8 mouse cellular contexts compared by ENCODE assay signal in the genomic region with DNA sequence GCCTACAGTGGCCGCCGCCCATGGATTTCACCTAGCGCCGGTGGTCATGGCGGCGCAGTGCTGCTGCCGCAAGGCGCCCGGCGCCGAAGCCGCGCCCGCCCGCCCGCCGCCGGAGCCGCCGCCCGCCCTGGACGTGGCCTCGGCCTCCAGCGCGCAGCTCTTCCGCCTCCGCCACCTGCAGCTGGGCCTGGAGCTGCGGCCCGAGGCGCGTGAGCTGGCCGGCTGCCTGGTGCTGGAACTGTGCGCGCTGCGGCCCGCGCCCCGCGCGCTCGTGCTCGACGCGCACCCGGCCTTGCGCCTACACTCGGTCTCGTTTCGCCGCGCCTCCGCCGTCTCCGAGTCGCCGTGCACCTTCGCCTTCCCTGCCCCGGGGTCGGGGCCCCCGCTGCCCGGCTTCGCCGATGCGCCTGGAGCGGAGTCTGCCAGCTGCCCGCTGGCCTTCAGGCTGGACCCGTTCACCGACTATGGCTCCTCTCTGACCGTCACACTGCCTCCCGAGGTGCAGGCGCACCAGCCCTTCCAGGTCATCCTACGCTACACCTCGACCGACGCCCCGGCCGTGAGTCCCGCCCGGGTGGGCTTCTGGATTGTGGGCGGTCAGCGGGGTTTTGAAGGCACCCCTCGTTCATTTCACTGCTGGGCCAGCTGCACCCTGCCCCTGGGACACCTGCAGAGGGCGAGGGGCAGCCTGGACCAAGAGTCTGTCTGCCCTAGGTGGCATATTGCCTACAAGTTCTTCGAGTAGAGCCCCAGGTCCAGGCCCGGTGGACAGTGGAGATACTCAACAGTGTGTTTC. TPM values are rescaled to one million over a fixed set of nuclear protein-coding genes. Genes with fewer than 3 reads are reported as not detected.
DNase-seq lines count a peak whose midpoint lies in the region; ATAC-seq and TF ChIP-seq lines count a peak whose summit lies in the region.

No protein-coding gene starts in this region.

- peaks cover 20% of the 10 kb centered on the region for H3K36me3 ChIP-seq in E14TG2a.4 (ENCODE audit: insufficient read depth, low read length)
- peaks cover 25% of the 10 kb centered on the region for H3K36me3 ChIP-seq in forebrain, embryonic 14.5 days (ENCODE audit: control insufficient read depth, insufficient read depth, low read length)

- peak overlapping the region; percentile 84 for H3K4me3 ChIP-seq in E14TG2a.4 (replicated peaks; ENCODE audit: low read length)
- peak overlapping the region; percentile 93 for H3K4me3 ChIP-seq in bone marrow macrophage, adult 2 months (ENCODE audit: insufficient read depth, low read length)
- H3K4me3 ChIP-seq in forebrain, embryonic 14.5 days (ENCODE audit: low read depth, low read length), result peak overlapping the region; percentile 82

- peak overlapping the region; percentile 97 for H3K4me2 ChIP-seq in forebrain, embryonic 14.5 days (ENCODE audit: low read length)

- H3K4me1 ChIP-seq in E14TG2a.4 (replicated peaks; ENCODE audit: low read depth, low read length), result peaks cover 49% of the 10 kb centered on the region
- peaks cover 17% of the 10 kb centered on the region for H3K4me1 ChIP-seq in bone marrow macrophage, adult 2 months (ENCODE audit: control insufficient read depth, insufficient read depth, low read length)
- H3K4me1 ChIP-seq in forebrain, embryonic 14.5 days (ENCODE audit: control insufficient read depth, insufficient read depth, low read length), result peaks cover 24% of the 10 kb centered on the region

- DNase-seq in forebrain, embryonic 14.5 days (ENCODE audit: low spot score), result peak; percentile 67
- peak; percentile 68 for DNase-seq in heart, postnatal 4 days
- peak; percentile 64 to 75 for DNase-seq in layer of hippocampus, postnatal 14 days (ENCODE audit: low spot score in 2 of 2)
- DNase-seq in lung, postnatal 14 days, result peak; percentile 59
- peak; percentile 71 to 74 for DNase-seq in right cerebral cortex, adult 2 months (ENCODE audit: low spot score in 2 of 2)
- DNase-seq in urinary bladder, postnatal 25 days (ENCODE audit: low spot score), result peak; percentile 46

- peak overlapping the region; percentile 25 for H3K27ac ChIP-seq in bone marrow macrophage, adult 2 months (ENCODE audit: insufficient read depth, low read depth, low read length)
- H3K27ac ChIP-seq in forebrain, embryonic 14.5 days (ENCODE audit: low read depth, low read length), result peak overlapping the region; percentile 93

- no peak for TF ChIP-seq POLR2A in bone marrow macrophage, adult 2 months (IDR thresholded peaks at IDR 0.05; ENCODE audit: borderline replicate concordance, low read depth, low read length)

- H3K27me3 ChIP-seq in E14TG2a.4 (ENCODE audit: insufficient read depth, low read length), result peaks cover 37% of the 10 kb centered on the region
- no peaks in the 10 kb centered on the region for H3K27me3 ChIP-seq in forebrain, embryonic 14.5 days (replicated peaks; ENCODE audit: control insufficient read depth, insufficient read depth, low read length)

- no peaks in the 10 kb centered on the region for H3K9me3 ChIP-seq in E14TG2a.4 (ENCODE audit: low read length)
- no peaks in the 10 kb centered on the region for H3K9me3 ChIP-seq in forebrain, embryonic 14.5 days (replicated peaks; ENCODE audit: control insufficient read depth, low read length)

- peak overlapping the region; percentile 93 for H3K9ac ChIP-seq in forebrain, embryonic 14.5 days (ENCODE audit: low read length)

- ATAC-seq in forebrain, embryonic 14.5 days, result peak; percentile 51

- TF ChIP-seq CTCF in E14TG2a.4 (conservative IDR thresholded peaks at IDR 0.05; ENCODE audit: low read length), result no peak
- TF ChIP-seq CTCF in bone marrow macrophage, adult 2 months (IDR thresholded peaks at IDR 0.05; ENCODE audit: low read depth, low read length), result no peak

- WGBS in forebrain, embryonic 14.5 days, result 1% methylated on average over 69 of the region's 85 CpGs

RNA-seq across cellular contexts. Expression of a gene that starts 0.5 kb away (rescaled TPM):
- polyA plus RNA-seq in bone marrow macrophage, adult 2 months (2012; ENCODE audit: insufficient read depth, insufficient read length, missing spikeins), result 81.0 and 87.3 TPM in 2 replicates
- 15.5 and 20.1 TPM in 2 replicates for polyA plus RNA-seq in forebrain, embryonic 14.5 days (2014; fragmentation: Nextera tagmentation; extraction: Ambion mirVana)
- total RNA-seq in heart, postnatal 4 days (2021), result 10 to 100 TPM; 73.8 to 74.1 TPM
- 10 to 100 TPM; 40.1 to 46.9 TPM for total RNA-seq in layer of hippocampus, postnatal 14 days (2021)

RNA-seq across cellular contexts. Expression of a gene that starts 4.3 kb away (rescaled TPM):
- 5.8 and 6.8 TPM in 2 replicates for polyA plus RNA-seq in bone marrow macrophage, adult 2 months (2012; ENCODE audit: insufficient read depth, insufficient read length, missing spikeins)
- polyA plus RNA-seq in forebrain, embryonic 14.5 days (2014; fragmentation: Nextera tagmentation; extraction: Ambion mirVana), result 12.2 and 12.7 TPM in 2 replicates
- total RNA-seq in heart, postnatal 4 days (2021), result 10 to 100 TPM in 1 of 2 experiments, 1 to 10 TPM in 1; 9.3 to 10.6 TPM
- 1 to 10 TPM; 8.1 to 9.6 TPM for total RNA-seq in layer of hippocampus, postnatal 14 days (2021)

RNA-seq across cellular contexts. Expression of a gene that starts 8.4 kb away (rescaled TPM):
- polyA plus RNA-seq in bone marrow macrophage, adult 2 months (2012; ENCODE audit: insufficient read depth, insufficient read length, missing spikeins), result not detected in 2 replicates
- 1.5 and 2.4 TPM in 2 replicates for polyA plus RNA-seq in forebrain, embryonic 14.5 days (2014; fragmentation: Nextera tagmentation; extraction: Ambion mirVana)
- under 1 TPM in 1 of 2 experiments, not detected in 1; 0.14 TPM for total RNA-seq in heart, postnatal 4 days (2021)
- total RNA-seq in layer of hippocampus, postnatal 14 days (2021), result under 1 TPM; 0.19 to 0.25 TPM

RNA-seq across cellular contexts. Expression of a gene that starts 23.1 kb away (rescaled TPM):
- polyA plus RNA-seq in bone marrow macrophage, adult 2 months (2012; ENCODE audit: insufficient read depth, insufficient read length, missing spikeins), result 6.8 and 11.9 TPM in 2 replicates
- polyA plus RNA-seq in forebrain, embryonic 14.5 days (2014; fragmentation: Nextera tagmentation; extraction: Ambion mirVana), result 40.2 and 52.8 TPM in 2 replicates
- 10 to 100 TPM; 10.2 to 14.0 TPM for total RNA-seq in heart, postnatal 4 days (2021)
- total RNA-seq in layer of hippocampus, postnatal 14 days (2021), result 10 to 100 TPM; 45.5 to 51.1 TPM

RNA-seq across cellular contexts. Expression of a gene that starts 39.5 kb away (rescaled TPM):
- 0.62 and 1.4 TPM in 2 replicates for polyA plus RNA-seq in bone marrow macrophage, adult 2 months (2012; ENCODE audit: insufficient read depth, insufficient read length, missing spikeins)
- 0.29 and 0.33 TPM in 2 replicates for polyA plus RNA-seq in forebrain, embryonic 14.5 days (2014; fragmentation: Nextera tagmentation; extraction: Ambion mirVana)
- under 1 TPM; 0.38 to 0.59 TPM for total RNA-seq in heart, postnatal 4 days (2021)
- 1 to 10 TPM in 1 of 2 experiments, under 1 TPM in 1; 0.45 to 1.0 TPM for total RNA-seq in layer of hippocampus, postnatal 14 days (2021)

Comparison
In these comparisons a context has a peak if more than half of its experiments do, and no peak if none do; other contexts are left out.
1. Peak in every context shown above with its lines: DNase-seq, ATAC-seq, H3K4me3 ChIP-seq and H3K27ac ChIP-seq.